Mouse (Mus musculus) embryonic facial prominence, embryonic 13.5 days (tissue): ENCODE data around the gene Olfr1393. TPM values are rescaled to one million over a fixed set of nuclear protein-coding genes. Genes with fewer than 3 reads are reported as not detected.

Experiments
- ATAC-seq: fragments of 200-750 bp; cut with Nextera tagmentation; 2 replicates; pipeline ENCODE4 v1.8.0; 2017; ENCODE audit warnings: low read depth; ENCODE audit not compliant: insufficient number of reproducible peaks, insufficient read depth, low FRiP score, low TSS enrichment
- H3K27ac ChIP-seq: fragments of 300-500 bp; sonication (generic); 2 replicates; pipeline ENCODE4 v1.5.1; 2015; ENCODE audit warnings: moderate library complexity, mild to moderate bottlenecking, inconsistent platforms
- H3K27me3 ChIP-seq: fragments of 300-500 bp; sonication (generic); 2 replicates; pipeline ENCODE4 v1.6.1; 2015; ENCODE audit warnings: mild to moderate bottlenecking, inconsistent platforms
- H3K36me3 ChIP-seq: fragments of 300-500 bp; sonication (generic); 2 replicates; pipeline ENCODE4 v1.6.1; 2015; ENCODE audit warnings: mild to moderate bottlenecking, inconsistent platforms
- H3K4me1 ChIP-seq: fragments of 300-500 bp; sonication (generic); 2 replicates; pipeline ENCODE4 v1.6.1; 2015; ENCODE audit warnings: inconsistent platforms
- H3K4me2 ChIP-seq: fragments of 300-500 bp; sonication (generic); 2 replicates; pipeline ENCODE4 v1.6.1; 2015; ENCODE audit warnings: moderate library complexity, mild to moderate bottlenecking, inconsistent platforms
- H3K4me3 ChIP-seq: fragments of 300-500 bp; sonication (generic); 2 replicates; pipeline ENCODE4 v1.5.1; 2015; ENCODE audit warnings: mild to moderate bottlenecking, inconsistent platforms
- H3K9ac ChIP-seq: fragments of 300-500 bp; sonication (generic); 2 replicates; pipeline ENCODE4 v1.6.1; 2015; ENCODE audit warnings: mild to moderate bottlenecking, inconsistent platforms
- H3K9me3 ChIP-seq: fragments of 300-500 bp; sonication (generic); 2 replicates; pipeline ENCODE4 v1.6.1; 2016; ENCODE audit warnings: inconsistent platforms
- WGBS: fragments of 180-500 bp; shearing (Covaris S2); methylation state at CpG from one replicate; pipeline ENCODE4 v1.1.7; 2015; ENCODE audit warnings: mixed read lengths; 5-methylcytosine and 5-hydroxymethylcytosine counted together
- polyA plus RNA-seq: library from polyadenylated mRNA; unstranded; fragments of >200 nt; fragmentation: Nextera tagmentation; extraction: Ambion mirVana; gene quantifications from 2 replicates; pipeline ENCODE4 v1.2.1, GENCODE M21; 2015

The Olfr1393 gene
- polyA plus RNA-seq: not detected in 2 replicates

GRCm38 (mm10) chr11:49278222-49278621 lies at the start of gene Olfr1393:
TSS of gene Olfr1393 (plus strand) at chr11:49278304.
- WGBS: 85% methylated on average over 3 of the region's 3 CpGs
- Histone ChIP-seq H3K9me3 (no peaks in the 10 kb centered on the region), H3K4me3 (no peak within 1 kb of the TSS), H3K27ac (no peak within 1 kb of the TSS), H3K36me3 (no peaks in the 10 kb centered on the region), H3K27me3 (no peaks in the 10 kb centered on the region), H3K9ac (no peak within 1 kb of the TSS), H3K4me2 (no peak within 1 kb of the TSS), H3K4me1 (no peaks in the 10 kb centered on the region)
- no peak for ATAC-seq

DNA sequence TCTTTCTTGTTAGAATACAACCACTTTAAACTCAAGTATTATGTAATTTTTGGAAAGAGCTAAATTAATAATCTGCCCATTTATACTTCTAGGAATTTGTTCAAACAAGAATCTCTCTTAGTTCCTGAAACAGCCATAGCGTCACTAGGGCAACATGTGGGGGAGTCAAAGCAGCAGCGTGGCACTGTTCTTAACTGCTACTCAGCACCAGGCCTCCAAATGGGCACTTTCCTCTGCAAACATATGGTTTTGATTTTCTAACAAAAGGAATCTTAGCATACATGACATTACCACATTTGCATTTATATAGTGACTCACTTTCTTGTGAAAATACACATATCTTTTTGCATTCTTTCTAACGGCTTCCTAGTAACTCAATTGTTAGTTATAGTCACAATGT lies 45.3 kb upstream of the Olfr1393 start:
- Histone ChIP-seq H3K4me1 (peaks cover 5% of the 10 kb centered on the region), H3K27me3 (no peaks in the 10 kb centered on the region), H3K27ac (peak overlapping the region; percentile 58), H3K36me3 (no peaks in the 10 kb centered on the region), H3K4me2 (no peak overlapping the region), H3K9me3 (no peaks in the 10 kb centered on the region), H3K4me3 (no peak overlapping the region), H3K9ac (no peak overlapping the region)
- 42% methylated on average over 3 of the region's 3 CpGs for WGBS
- no peak for ATAC-seq

- Histone ChIP-seq H3K4me1 (peaks cover 5% of the 10 kb centered on the region), H3K36me3 (no peaks in the 10 kb centered on the region), H3K27me3 (no peaks in the 10 kb centered on the region), H3K27ac (no peak overlapping the region), H3K9ac (no peak overlapping the region), H3K4me3 (no peak overlapping the region), H3K9me3 (no peaks in the 10 kb centered on the region), H3K4me2 (no peak overlapping the region)
- no peak for ATAC-seq
- WGBS: 65% methylated on average over 3 of the region's 3 CpGs
These were observed 42.5 kb upstream of the Olfr1393 start for GRCm38 (mm10) chr11:49235459-49236207.

- H3K9me3 ChIP-seq: no peaks in the 10 kb centered on the region
- H3K4me3 ChIP-seq: no peak overlapping the region
- H3K36me3 ChIP-seq: no peaks in the 10 kb centered on the region
- H3K4me1 ChIP-seq: peaks cover 5% of the 10 kb centered on the region
- no peak overlapping the region for H3K9ac ChIP-seq
- no peak overlapping the region for H3K4me2 ChIP-seq
- 69% methylated on average over 1 of the region's 1 CpGs for WGBS
- ATAC-seq: no peak
- H3K27me3 ChIP-seq: no peaks in the 10 kb centered on the region
- H3K27ac ChIP-seq: no peak overlapping the region
These were observed 41.2 kb upstream of the Olfr1393 start for GRCm38 (mm10) chr11:49236891-49237290.

- Histone ChIP-seq H3K27me3 (no peaks in the 10 kb centered on the region), H3K4me1 (peaks cover under 1% of the 10 kb centered on the region), H3K36me3 (no peaks in the 10 kb centered on the region), H3K4me2 (no peak overlapping the region), H3K9me3 (no peaks in the 10 kb centered on the region), H3K27ac (no peak overlapping the region), H3K9ac (no peak overlapping the region), H3K4me3 (no peak overlapping the region)
- ATAC-seq: no peak
- 72% methylated on average over 2 of the region's 2 CpGs for WGBS
These were observed 40.6 kb upstream of the Olfr1393 start for GRCm38 (mm10) chr11:49237532-49237931.

DNA sequence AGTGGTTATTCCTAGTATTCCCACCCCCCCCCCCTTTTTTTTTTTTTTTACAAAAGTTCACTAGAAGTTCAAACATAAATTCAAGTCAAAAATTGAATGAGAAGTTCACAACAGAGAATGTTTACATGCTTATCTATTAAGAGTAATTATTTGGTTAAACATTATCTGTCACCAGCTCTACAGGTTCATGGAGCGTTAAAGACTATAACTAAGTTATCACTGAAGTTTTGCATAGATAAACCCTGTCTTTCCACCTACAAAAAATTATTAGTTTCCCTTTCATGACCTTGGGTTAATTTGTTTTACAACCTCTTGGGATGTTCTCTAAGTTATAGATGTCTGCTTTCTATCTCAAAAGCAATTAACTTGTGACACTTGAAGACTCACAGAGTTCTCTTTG lies 37.8 kb upstream of the Olfr1393 start:
- Histone ChIP-seq H3K9ac (no peak overlapping the region), H3K4me2 (no peak overlapping the region), H3K36me3 (no peaks in the 10 kb centered on the region), H3K27ac (no peak overlapping the region), H3K27me3 (no peaks in the 10 kb centered on the region), H3K4me1 (peaks cover 12% of the 10 kb centered on the region), H3K4me3 (no peak overlapping the region), H3K9me3 (no peaks in the 10 kb centered on the region)
- ATAC-seq: no peak
- 86% methylated on average over 1 of the region's 1 CpGs for WGBS

DNA sequence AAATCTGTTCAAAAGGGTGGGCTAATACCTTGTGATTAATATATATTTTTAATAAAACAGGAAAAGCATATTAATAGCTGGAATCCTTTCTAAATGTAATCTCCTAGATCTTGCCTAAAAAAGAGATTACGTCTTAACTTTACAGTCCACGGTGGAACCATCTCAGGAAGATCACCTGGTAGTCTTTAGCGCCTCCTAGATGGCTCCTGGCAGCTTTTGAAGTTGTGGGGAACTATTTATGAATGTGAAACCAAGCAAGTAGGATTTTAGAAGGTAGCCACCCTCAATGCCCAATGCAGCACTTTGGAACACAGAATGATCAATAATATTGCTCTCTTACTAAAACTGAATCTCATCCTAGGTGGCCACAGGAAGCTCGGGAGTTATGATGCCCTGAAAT lies 37.2 kb upstream of the Olfr1393 start:
- Histone ChIP-seq H3K9ac (no peak overlapping the region), H3K36me3 (no peaks in the 10 kb centered on the region), H3K4me1 (peaks cover 17% of the 10 kb centered on the region), H3K4me3 (no peak overlapping the region), H3K9me3 (no peaks in the 10 kb centered on the region), H3K27me3 (no peaks in the 10 kb centered on the region), H3K4me2 (no peak overlapping the region), H3K27ac (no peak overlapping the region)
- 80% methylated on average over 4 of the region's 4 CpGs for WGBS
- ATAC-seq: no peak

DNA sequence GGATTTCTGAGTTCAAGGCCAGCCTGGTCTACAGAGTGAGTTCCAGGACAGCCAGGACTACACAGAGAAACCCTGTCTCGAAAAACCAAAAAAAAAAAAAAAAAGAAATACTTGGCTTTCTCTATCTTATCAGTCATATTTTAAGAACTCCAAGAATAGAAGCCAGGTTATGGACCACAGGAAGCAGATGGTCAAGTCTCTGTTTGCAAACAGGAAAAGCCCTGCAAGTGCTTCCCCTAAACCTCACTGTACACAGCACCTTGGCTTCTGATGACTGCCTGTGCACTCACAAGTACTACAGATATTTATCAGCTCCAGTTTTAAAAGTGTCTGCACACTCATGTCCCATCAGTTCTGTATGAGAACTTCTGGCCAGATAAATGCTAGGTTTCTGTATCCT lies 36.6 kb upstream of the Olfr1393 start:
- Histone ChIP-seq H3K4me1 (peaks cover 19% of the 10 kb centered on the region), H3K9me3 (no peaks in the 10 kb centered on the region), H3K27ac (no peak overlapping the region), H3K36me3 (no peaks in the 10 kb centered on the region), H3K9ac (no peak overlapping the region), H3K4me2 (no peak overlapping the region), H3K4me3 (no peak overlapping the region), H3K27me3 (no peaks in the 10 kb centered on the region)
- ATAC-seq: no peak
- WGBS: 78% methylated on average over 1 of the region's 1 CpGs

- 21% methylated on average over 11 of the region's 11 CpGs for WGBS
- Histone ChIP-seq H3K4me2 (peak overlapping the region; percentile 62), H3K27ac (peak overlapping the region; percentile 97), H3K4me1 (peaks cover 19% of the 10 kb centered on the region), H3K9me3 (no peaks in the 10 kb centered on the region), H3K36me3 (no peaks in the 10 kb centered on the region), H3K27me3 (no peaks in the 10 kb centered on the region), H3K9ac (peak overlapping the region; percentile 70), H3K4me3 (peak overlapping the region; percentile 53)
- no peak for ATAC-seq
These were observed 35.0 kb upstream of the Olfr1393 start for GRCm38 (mm10) chr11:49242944-49243626.

DNA sequence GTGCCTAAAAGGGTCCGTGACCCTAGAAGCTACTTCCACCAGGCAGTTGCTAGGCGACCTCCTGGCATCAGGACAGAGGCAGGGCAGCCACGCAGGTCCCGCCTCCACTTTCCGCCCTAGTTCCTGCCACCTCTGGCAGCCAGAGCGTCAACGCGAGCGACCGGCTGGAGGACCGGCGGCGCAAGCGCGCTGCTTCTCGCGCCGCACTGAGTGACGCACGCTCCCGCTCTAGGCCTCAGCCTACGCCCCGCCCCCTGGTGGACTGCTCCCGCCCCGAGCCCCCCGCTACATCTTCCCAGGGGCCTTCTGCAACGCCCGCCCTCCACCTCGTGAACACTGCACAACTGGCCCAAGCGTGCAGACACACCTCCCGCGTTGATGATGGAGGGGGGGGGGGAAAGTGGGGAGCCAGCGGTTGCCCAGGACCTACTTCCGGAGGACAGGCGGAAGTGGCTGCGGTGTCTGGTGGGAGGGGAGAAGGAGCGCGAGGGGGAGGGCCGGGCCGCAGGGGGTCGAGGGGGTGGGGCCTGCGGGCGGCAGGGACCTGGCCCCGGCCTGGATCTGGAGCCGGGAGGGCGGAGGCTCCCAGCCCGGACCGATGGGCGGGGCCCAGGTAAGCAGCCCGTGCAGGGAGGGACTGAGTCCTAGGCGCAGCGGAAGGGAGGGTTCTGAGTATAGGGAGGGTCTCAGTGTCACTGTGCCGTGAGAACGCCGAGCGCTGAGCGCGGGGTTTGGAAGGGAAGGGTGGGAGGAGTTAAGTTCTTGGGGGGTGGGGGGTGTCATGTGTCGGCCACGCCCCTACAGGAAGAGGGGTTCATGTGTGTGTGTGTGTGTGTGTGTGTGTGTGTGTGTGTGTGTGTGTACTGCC lies 34.1 kb upstream of the Olfr1393 start, which contains the start of gene Mgat1:
Gene Mgat1, plus strand, starts transcription at position 465 of the 868 bp plus-strand sequence.
- Histone ChIP-seq H3K4me1 (peaks cover 19% of the 10 kb centered on the region), H3K4me3 (peak within 1 kb of the TSS; percentile 53), H3K27me3 (no peaks in the 10 kb centered on the region), H3K4me2 (peak within 1 kb of the TSS; percentile 62), H3K36me3 (no peaks in the 10 kb centered on the region), H3K9ac (peak within 1 kb of the TSS; percentile 70), H3K9me3 (no peaks in the 10 kb centered on the region), H3K27ac (peak within 1 kb of the TSS; percentile 97)
- WGBS: under 1% methylated on average over 60 of the region's 60 CpGs
- ATAC-seq: peak; percentile 95

DNA sequence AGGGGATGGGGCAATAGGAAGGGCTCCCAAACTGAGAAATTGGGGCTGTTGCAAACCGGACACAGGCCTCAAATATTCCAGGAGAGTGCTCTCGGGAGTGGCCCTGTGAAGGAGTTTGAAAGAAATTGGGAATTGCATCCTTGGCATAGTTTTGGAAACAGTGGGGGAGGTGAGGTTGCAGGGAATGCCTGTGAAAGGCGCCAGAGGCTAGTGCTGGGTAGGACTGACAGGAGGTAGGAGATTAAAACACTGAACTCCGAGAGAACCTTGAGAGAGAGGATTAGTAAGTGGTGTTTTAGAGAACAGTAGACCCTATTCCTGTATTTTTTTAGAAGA lies 33.5 kb upstream of the Olfr1393 start:
- Histone ChIP-seq H3K4me2 (peak overlapping the region; percentile 62), H3K27ac (peak overlapping the region; percentile 97), H3K9ac (peak overlapping the region; percentile 70), H3K4me1 (peaks cover 25% of the 10 kb centered on the region), H3K9me3 (no peaks in the 10 kb centered on the region), H3K36me3 (no peaks in the 10 kb centered on the region), H3K27me3 (no peaks in the 10 kb centered on the region), H3K4me3 (peak overlapping the region; percentile 53)
- ATAC-seq: no peak
- WGBS: 0% methylated on average over 4 of the region's 4 CpGs
